Mouse (Mus musculus) E14TG2a.4 (cell line): ENCODE measurements around the gene Rtl6.

Experiments
- H3K27me3 ChIP-seq: 2 replicates; pipeline ENCODE4 v1.6.1; 2014; ENCODE audit warnings: low read length, control low read depth; ENCODE audit not compliant: insufficient read depth
- H3K36me3 ChIP-seq: 2 replicates; pipeline ENCODE4 v1.6.1; 2014; ENCODE audit warnings: low read length, control low read depth; ENCODE audit not compliant: insufficient read depth
- H3K4me1 ChIP-seq: replicated peaks from 2 replicates; pipeline ENCODE4 v1.6.1; 2014; ENCODE audit warnings: low read depth, low read length, control low read depth
- H3K4me3 ChIP-seq: replicated peaks from 2 replicates; pipeline ENCODE4 v1.5.1; 2014; ENCODE audit warnings: mild to moderate bottlenecking, low read length
- H3K9me3 ChIP-seq: 2 replicates; pipeline ENCODE4 v1.6.1; 2014; ENCODE audit warnings: low read length, control low read depth
- CTCF ChIP-seq: conservative IDR thresholded peaks from 2 replicates; pipeline ENCODE4 v1.5.1; 2014; ENCODE audit warnings: low read length
- NANOG ChIP-seq: IDR thresholded peaks from 2 replicates; pipeline ENCODE4 v1.6.1; 2014; ENCODE audit warnings: borderline replicate concordance, low read length, mixed read lengths
- POU5F1 ChIP-seq: IDR thresholded peaks from 2 replicates; pipeline ENCODE4 v1.6.1; 2014; ENCODE audit warnings: low read length, borderline replicate concordance

Gene Rtl6

DNA sequence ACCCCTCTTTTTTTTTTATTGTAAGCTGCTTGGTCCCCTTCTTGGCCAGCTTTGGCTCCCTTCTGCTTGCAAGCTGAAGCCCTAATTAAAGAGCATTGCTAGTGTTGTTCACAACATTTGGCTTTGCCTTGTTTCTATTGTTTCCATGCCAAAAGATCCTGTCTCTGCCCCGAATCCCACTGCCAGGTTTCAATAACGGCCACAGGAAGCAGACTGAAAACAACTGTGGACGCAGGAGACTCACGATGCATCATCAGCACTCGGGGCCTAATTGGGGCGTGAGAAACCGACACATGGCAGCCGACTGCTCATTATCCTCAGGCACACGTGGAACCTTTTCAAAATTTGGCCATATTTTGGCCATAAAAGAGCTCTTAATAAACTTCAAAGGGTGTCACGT, 26.1 kb downstream of the Rtl6 start:
- H3K36me3 ChIP-seq, result no peaks in the 10 kb centered on the region
- H3K4me1 ChIP-seq, result 0 out of 2 replicates have a peak, but pooled peaks cover 4% of the 10 kb centered on the region
- H3K9me3 ChIP-seq, result no peaks in the 10 kb centered on the region
- H3K27me3 ChIP-seq, result peaks cover 22% of the 10 kb centered on the region
- TF ChIP-seq NANOG, result no peak
- no peak for TF ChIP-seq CTCF
- TF ChIP-seq POU5F1, result no peak
- H3K4me3 ChIP-seq, result no peak overlapping the region

DNA sequence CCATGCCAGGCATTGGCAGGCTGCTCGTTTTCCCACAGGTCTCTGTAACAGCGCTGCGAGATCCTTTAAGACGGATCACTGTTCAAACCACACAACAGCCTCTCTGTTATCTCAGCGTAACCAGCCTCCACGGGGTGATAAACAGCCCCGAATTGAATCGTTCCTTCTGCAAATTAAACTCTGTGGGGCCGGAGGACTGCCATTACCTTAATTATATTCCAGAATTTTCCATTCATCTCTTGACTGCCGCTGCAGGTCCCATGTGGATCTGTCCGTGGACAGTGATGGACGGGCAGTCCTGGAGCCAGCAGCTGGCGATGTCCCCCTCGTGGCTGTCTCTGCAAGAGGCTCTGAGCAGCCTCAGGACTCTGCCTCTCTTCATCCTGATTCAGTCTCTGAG, 30.7 kb downstream of the Rtl6 start:
- Histone ChIP-seq H3K4me1 (0 out of 2 replicates have a peak, but pooled peaks cover 4% of the 10 kb centered on the region), H3K4me3 (no peak overlapping the region), H3K9me3 (no peaks in the 10 kb centered on the region), H3K27me3 (peaks cover 25% of the 10 kb centered on the region), H3K36me3 (no peaks in the 10 kb centered on the region)
- no peak for TF ChIP-seq CTCF
- TF ChIP-seq NANOG, result no peak
- no peak for TF ChIP-seq POU5F1

DNA sequence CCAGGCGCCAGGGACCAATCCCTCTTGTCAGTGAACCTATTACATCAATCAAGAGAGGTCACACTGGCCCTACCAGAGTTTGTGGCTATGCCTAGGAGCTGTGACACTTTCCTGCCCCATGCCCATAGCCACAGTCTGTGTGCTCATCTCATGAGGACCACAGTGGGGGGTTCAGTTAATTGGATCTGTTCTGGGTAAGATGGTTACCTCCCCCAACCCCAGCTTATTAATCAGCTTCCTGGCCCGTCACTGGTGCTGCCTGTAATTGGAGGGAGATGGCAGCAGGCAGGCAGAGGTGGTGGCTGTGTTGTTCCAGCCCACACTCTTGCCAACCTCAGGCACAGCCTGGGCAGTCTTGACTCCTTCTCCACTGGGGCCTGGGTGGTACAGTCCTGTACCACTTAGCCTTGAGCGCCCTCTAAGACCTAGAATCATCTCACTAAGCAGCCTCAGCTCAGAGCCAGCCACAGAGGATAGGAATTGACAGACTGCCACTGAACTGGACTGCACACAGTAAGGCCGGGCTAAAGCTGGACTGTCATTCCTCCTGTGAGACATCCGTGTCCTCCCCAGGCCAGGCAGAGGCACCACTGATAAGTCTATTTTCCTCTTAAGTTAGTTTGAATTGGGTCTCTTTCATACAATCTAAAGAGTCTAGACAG, 32.3 kb downstream of the Rtl6 start:
- Histone ChIP-seq H3K36me3 (no peaks in the 10 kb centered on the region), H3K4me1 (0 out of 2 replicates have a peak, but pooled peaks cover 4% of the 10 kb centered on the region), H3K27me3 (peaks cover 22% of the 10 kb centered on the region), H3K9me3 (no peaks in the 10 kb centered on the region), H3K4me3 (no peak overlapping the region)
- no peak for TF ChIP-seq NANOG
- no peak for TF ChIP-seq CTCF
- no peak for TF ChIP-seq POU5F1

DNA sequence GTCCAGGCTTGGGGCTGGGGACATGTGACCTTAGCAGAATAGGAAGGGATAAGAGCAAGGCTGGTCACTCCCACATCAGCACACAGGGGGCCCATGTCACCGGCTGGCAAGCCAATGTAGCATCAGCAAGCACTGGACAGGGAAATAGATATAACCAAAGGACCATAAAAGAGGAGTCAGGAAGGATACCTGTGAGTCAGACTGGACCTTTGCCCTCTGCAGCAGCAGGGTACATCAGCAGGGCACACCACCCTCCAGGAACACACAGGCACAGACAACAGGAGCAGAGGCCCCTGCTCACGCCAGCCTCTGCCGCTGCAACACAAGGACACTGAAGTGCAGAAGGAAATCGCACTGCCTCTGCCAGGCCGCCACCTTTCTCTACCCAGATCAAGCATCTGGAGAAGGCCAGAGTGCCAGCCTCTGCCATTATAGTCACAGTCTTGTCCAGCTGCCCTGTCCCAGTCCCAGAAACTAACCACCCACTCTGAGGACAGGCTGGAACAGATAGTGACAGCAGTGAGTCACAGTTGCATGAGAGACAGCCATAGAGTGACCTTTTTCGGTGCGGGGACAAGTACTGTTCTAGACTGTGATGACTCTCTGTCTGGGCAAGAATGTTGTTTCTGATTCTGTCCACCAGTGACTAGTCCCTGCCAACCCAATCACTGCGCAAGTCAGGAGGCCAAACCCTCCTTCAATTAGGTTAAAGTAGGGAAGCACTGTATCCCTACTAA, 34.5 kb downstream of the Rtl6 start:
- Histone ChIP-seq H3K9me3 (no peaks in the 10 kb centered on the region), H3K4me3 (no peak overlapping the region), H3K36me3 (no peaks in the 10 kb centered on the region), H3K4me1 (0 out of 2 replicates have a peak, but pooled peaks cover 4% of the 10 kb centered on the region), H3K27me3 (peaks cover 10% of the 10 kb centered on the region; the same call in 1 of the 2 replicates)
- TF ChIP-seq NANOG, result no peak
- no peak for TF ChIP-seq POU5F1
- TF ChIP-seq CTCF, result no peak

DNA sequence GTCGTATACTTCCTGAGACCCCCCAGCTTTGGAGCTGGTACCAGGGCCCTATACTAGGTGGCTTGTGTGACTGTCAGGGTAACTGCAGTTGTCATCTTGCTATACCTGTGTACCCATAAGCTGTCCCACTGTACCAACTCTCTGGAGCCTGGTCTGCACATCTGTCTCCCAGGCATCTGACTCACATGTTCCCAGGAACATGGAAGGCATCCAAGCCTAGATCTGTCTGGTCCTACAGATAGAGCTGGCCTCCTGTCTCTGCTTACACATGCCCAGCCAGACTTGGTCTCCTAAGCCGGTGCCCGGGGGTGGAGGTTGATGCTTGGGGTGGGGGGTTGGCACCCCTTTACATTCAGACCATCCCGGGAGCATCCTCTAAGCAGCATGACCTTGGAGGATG, 36.1 kb downstream of the Rtl6 start:
- H3K36me3 ChIP-seq, result no peaks in the 10 kb centered on the region
- no peak overlapping the region for H3K4me3 ChIP-seq
- H3K27me3 ChIP-seq, result peaks cover 8% of the 10 kb centered on the region; the same call in 1 of the 2 replicates
- no peaks in the 10 kb centered on the region for H3K9me3 ChIP-seq
- TF ChIP-seq POU5F1, result no peak
- TF ChIP-seq CTCF, result no peak
- TF ChIP-seq NANOG, result no peak
- no peaks in the 10 kb centered on the region for H3K4me1 ChIP-seq

DNA sequence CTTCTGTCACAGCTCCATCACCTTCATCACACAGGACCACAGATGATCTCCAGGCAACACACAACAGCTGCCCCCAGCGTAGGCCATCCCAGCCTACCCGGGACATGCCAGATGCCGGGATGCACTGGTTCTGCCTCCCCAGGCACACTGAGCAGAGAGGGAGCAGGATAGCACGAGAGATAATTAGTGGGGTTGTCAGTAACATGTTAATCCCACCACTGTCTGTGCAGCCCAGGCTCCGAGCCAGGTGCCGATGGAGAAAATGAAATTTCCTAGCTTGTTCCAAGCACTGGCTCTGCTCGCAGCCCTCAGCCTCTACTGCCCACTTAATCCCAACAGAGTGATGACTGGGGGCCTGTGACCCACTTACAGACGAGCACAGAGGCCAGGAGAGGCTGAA, 39.1 kb downstream of the Rtl6 start:
- no peak for TF ChIP-seq POU5F1
- TF ChIP-seq CTCF, result no peak
- TF ChIP-seq NANOG, result no peak
- no peaks in the 10 kb centered on the region for H3K36me3 ChIP-seq
- H3K4me1 ChIP-seq, result no peaks in the 10 kb centered on the region
- H3K27me3 ChIP-seq, result peaks cover 18% of the 10 kb centered on the region
- no peaks in the 10 kb centered on the region for H3K9me3 ChIP-seq
- no peak overlapping the region for H3K4me3 ChIP-seq

DNA sequence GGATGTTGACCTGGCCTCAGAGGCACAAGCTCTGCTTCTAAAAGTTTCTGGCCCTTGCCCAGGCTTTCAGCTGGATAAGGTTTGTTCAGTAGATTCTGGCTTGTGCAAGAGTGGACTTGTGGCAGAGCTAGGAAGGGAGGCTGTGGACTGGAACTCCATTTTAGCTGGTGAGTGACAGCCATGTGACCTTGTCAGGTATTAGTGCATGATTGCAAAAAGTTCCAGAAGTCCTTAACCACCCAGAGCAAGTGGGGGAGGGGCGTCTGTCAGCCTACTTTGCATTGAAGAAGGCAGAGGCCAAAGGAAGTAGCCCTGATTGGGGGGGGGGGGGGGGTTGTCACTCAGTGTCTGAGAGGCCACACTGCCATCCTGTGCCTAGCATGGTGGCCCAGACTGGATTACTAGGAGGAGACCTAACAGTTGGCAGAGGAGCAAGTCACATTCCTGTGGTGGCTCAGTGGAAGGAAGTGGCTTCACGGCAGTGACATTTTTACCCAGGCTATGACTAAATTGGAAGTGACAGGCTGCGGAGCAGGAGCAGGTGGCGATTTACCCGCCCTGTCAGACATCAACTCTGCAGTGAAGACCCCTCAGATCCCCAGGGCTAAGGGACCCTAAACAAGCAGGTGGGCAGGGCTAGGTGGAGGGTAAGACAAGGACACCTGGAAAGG, 44.9 kb downstream of the Rtl6 start:
- TF ChIP-seq NANOG (no peak), POU5F1 (no peak), CTCF (no peak)
- Histone ChIP-seq H3K36me3 (no peaks in the 10 kb centered on the region), H3K4me1 (peaks cover 35% of the 10 kb centered on the region), H3K9me3 (no peaks in the 10 kb centered on the region), H3K27me3 (peaks cover 44% of the 10 kb centered on the region), H3K4me3 (no peak overlapping the region)

DNA sequence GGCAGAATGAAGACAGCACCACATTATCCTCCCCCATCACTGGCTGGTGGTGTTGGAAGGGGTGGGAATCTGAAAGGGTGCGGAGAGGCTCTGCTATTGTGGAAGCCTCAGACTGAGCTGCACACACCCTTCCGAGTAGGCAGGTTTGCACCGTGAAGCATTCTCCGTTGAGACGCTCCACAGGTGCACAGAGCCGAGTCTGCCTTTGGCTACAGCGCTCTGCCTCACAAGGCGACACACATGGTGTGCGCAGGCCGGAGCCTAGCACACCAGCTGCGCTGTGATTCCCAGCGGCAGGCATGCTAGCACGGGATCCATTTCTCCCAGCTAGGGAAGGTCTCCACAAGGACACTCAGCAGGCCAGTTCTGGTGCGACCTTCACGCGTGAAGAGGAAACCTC, 47.6 kb downstream of the Rtl6 start:
- no peaks in the 10 kb centered on the region for H3K9me3 ChIP-seq
- TF ChIP-seq CTCF (no peak), NANOG (no peak), POU5F1 (no peak)
- no peaks in the 10 kb centered on the region for H3K36me3 ChIP-seq
- H3K4me3 ChIP-seq, result peak overlapping the region; percentile 26; the same call in 1 of the 2 replicates
- H3K27me3 ChIP-seq, result peaks cover 43% of the 10 kb centered on the region
- peaks cover 35% of the 10 kb centered on the region for H3K4me1 ChIP-seq
